Mouse (Mus musculus) cortical plate, adult 2 months (tissue): Measurements from ENCODE around the gene Cdk14.

Experiments used
- CTCF ChIP-seq: fragments of 200-500 bp; IDR thresholded peaks from 2 replicates; pipeline ENCODE4 v1.5.1; 2011; ENCODE audit warnings: mild to moderate bottlenecking, control low read depth, low read length; ENCODE audit not compliant: insufficient read depth; ENCODE audit errors: extremely low read depth
- POLR2A ChIP-seq: fragments of 200-500 bp; IDR thresholded peaks from 2 replicates; pipeline ENCODE4 v1.6.1; 2011; ENCODE audit warnings: mild to moderate bottlenecking, low read length, control low read depth; ENCODE audit not compliant: insufficient read depth; ENCODE audit errors: extremely low read depth

DNA sequence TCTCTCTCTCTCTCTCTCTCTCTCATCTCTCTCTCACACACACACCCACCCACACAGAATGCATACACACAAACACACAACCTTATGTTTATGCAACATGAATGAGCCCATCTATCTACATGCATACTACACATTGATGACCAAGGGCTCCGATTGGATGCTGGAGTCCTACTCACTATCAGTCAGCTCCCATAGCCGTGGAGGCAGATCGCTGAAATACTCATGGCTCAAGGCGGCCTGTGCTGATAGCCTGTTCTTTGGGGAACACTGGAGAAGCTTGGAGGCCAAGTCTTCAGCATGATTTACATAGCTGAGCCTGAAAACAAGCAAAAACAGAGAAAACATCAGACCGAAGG is 526.3 kb downstream of the Cdk14 start:
- TF ChIP-seq POLR2A (no peak), CTCF (no peak)
